Mouse (Mus musculus) limb, embryonic 10.5 days (tissue): Measurements from ENCODE around the gene Grn. TPM values are rescaled to one million over a fixed set of nuclear protein-coding genes. Genes with fewer than 3 reads are reported as not detected.
"Not testable (repeated sequence)": the region's sequence is repeated elsewhere in the genome, so short reads cannot be mapped to it uniquely, and the experiment has no call there.

Experiments used
- DNase-seq: peaks from one replicate; pipeline ENCODE4 v3.0.0-alpha.2; 2017; ENCODE audit warnings: low spot score
- H3K27ac ChIP-seq: fragments of 300-500 bp; sonication (generic); 2 replicates; pipeline ENCODE4 v1.5.1; 2016; ENCODE audit warnings: mild to moderate bottlenecking
- H3K27me3 ChIP-seq: fragments of 300-500 bp; sonication (generic); 2 replicates; pipeline ENCODE4 v1.6.1; 2016; ENCODE audit warnings: low read depth, mild to moderate bottlenecking; ENCODE audit not compliant: poor library complexity, severe bottlenecking
- H3K36me3 ChIP-seq: fragments of 300-500 bp; sonication (generic); 2 replicates; pipeline ENCODE4 v1.6.1; 2016; ENCODE audit warnings: mild to moderate bottlenecking, moderate library complexity
- H3K4me1 ChIP-seq: fragments of 300-500 bp; sonication (generic); 2 replicates; pipeline ENCODE4 v1.6.1; 2016
- H3K4me3 ChIP-seq: fragments of 300-500 bp; sonication (generic); 2 replicates; pipeline ENCODE4 v1.5.1; 2016; ENCODE audit warnings: mild to moderate bottlenecking, moderate library complexity
- H3K9me3 ChIP-seq: fragments of 300-500 bp; sonication (generic); replicated peaks from 2 replicates; pipeline ENCODE4 v1.6.1; 2016; ENCODE audit warnings: mild to moderate bottlenecking
- WGBS: fragments of 180-500 bp; shearing (Covaris S2); methylation state at CpG from one replicate; pipeline ENCODE4 v1.1.7; 2016; 5-methylcytosine and 5-hydroxymethylcytosine counted together
- polyA plus RNA-seq: library from polyadenylated mRNA; unstranded; fragments of >200 nt; fragmentation: Nextera tagmentation; extraction: Ambion mirVana; gene quantifications from 2 replicates; pipeline ENCODE4 v1.2.1, GENCODE M21; 2016

The Grn gene
- polyA plus RNA-seq, 1 experiment from 2014 or later, result 93.2 TPM

GRCm38 (mm10) chr11:102405544-102406285 is 24.4 kb upstream of the Grn start:
- H3K9me3 ChIP-seq, result no peaks in the 10 kb centered on the region
- 88% methylated on average over 11 of the region's 11 CpGs for WGBS
- H3K4me1 ChIP-seq, result peaks cover 49% of the 10 kb centered on the region
- DNase-seq, result no peak
- H3K4me3 ChIP-seq, result peak overlapping the region; percentile 87
- H3K27me3 ChIP-seq, result peaks cover 20% of the 10 kb centered on the region
- peak overlapping the region; percentile 92; the same call in 1 of the 2 replicates for H3K27ac ChIP-seq
- H3K36me3 ChIP-seq, result peaks cover 42% of the 10 kb centered on the region

- Histone ChIP-seq H3K4me3 (peak overlapping the region; percentile 87), H3K36me3 (peaks cover 42% of the 10 kb centered on the region), H3K27ac (peak overlapping the region; percentile 92), H3K9me3 (no peaks in the 10 kb centered on the region), H3K27me3 (peaks cover 13% of the 10 kb centered on the region), H3K4me1 (peaks cover 50% of the 10 kb centered on the region)
- no peak for DNase-seq
- 13% methylated on average over 3 of the region's 3 CpGs for WGBS
These were observed 23.7 kb upstream of the Grn start for GRCm38 (mm10) chr11:102406401-102406800.

GRCm38 (mm10) chr11:102406900-102407833 is 22.9 kb upstream of the Grn start:
- DNase-seq, result peak; percentile 95
- H3K4me1 ChIP-seq, result peaks cover 52% of the 10 kb centered on the region

GRCm38 (mm10) chr11:102407834-102408215 is 22.3 kb upstream of the Grn start, which contains the start of gene Slc25a39:
TSS of gene Slc25a39 (minus strand) at chr11:102407946.
- peaks cover 31% of the 10 kb centered on the region for H3K36me3 ChIP-seq
- no peak for DNase-seq
- H3K4me3 ChIP-seq, result peak within 1 kb of the TSS; percentile 87
- H3K4me1 ChIP-seq, result peaks cover 52% of the 10 kb centered on the region
- peak within 1 kb of the TSS; percentile 92 for H3K27ac ChIP-seq
- no peaks in the 10 kb centered on the region for H3K9me3 ChIP-seq
- WGBS, result 1% methylated on average over 19 of the region's 19 CpGs
- H3K27me3 ChIP-seq, result no peaks in the 10 kb centered on the region

More at GRCm38 (mm10) chr11:102406900-102407833, 22.9 kb upstream of the Grn start:
- H3K4me3 ChIP-seq, result peak overlapping the region; percentile 87
- peaks cover 6% of the 10 kb centered on the region for H3K27me3 ChIP-seq
- WGBS, result under 1% methylated on average over 85 of the region's 85 CpGs
- H3K36me3 ChIP-seq, result peaks cover 38% of the 10 kb centered on the region
- peak overlapping the region; percentile 92 for H3K27ac ChIP-seq
- H3K9me3 ChIP-seq, result no peaks in the 10 kb centered on the region

DNA sequence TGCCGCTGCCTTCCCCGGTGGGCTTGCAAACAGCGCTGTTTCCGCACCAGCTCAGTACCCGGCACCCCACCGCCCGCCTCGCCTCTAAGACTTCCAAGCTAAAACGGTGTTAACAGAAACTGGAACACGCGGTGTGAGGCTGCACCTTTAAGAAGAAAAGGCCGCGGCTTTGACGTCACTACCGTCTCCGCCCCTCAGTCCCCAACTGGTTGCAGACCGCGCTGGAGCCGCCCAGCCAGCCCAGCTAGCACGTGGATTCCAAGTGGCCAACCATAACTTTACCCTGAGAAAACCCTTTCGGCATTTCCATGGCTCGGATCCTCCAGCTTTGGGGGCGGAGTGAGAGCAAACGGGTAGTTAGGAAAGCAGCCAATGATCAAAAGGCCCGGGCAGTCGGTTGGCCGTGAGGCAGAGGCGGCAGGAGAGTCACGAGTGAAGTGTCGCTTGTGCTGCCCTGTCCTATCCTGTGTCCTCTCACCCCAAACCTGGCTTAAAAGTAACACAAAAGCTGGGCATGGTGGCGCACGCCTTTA is 21.7 kb upstream of the Grn start:
- H3K36me3 ChIP-seq, result peaks cover 26% of the 10 kb centered on the region
- 0 out of 2 replicates have a peak, but pooled peaks cover 3% of the 10 kb centered on the region for H3K27me3 ChIP-seq
- H3K27ac ChIP-seq, result peak overlapping the region; percentile 92
- peaks cover 52% of the 10 kb centered on the region for H3K4me1 ChIP-seq
- DNase-seq, result peak; percentile 99
- no peaks in the 10 kb centered on the region for H3K9me3 ChIP-seq
- under 1% methylated on average over 32 of the region's 32 CpGs for WGBS
- H3K4me3 ChIP-seq, result peak overlapping the region; percentile 87

DNA sequence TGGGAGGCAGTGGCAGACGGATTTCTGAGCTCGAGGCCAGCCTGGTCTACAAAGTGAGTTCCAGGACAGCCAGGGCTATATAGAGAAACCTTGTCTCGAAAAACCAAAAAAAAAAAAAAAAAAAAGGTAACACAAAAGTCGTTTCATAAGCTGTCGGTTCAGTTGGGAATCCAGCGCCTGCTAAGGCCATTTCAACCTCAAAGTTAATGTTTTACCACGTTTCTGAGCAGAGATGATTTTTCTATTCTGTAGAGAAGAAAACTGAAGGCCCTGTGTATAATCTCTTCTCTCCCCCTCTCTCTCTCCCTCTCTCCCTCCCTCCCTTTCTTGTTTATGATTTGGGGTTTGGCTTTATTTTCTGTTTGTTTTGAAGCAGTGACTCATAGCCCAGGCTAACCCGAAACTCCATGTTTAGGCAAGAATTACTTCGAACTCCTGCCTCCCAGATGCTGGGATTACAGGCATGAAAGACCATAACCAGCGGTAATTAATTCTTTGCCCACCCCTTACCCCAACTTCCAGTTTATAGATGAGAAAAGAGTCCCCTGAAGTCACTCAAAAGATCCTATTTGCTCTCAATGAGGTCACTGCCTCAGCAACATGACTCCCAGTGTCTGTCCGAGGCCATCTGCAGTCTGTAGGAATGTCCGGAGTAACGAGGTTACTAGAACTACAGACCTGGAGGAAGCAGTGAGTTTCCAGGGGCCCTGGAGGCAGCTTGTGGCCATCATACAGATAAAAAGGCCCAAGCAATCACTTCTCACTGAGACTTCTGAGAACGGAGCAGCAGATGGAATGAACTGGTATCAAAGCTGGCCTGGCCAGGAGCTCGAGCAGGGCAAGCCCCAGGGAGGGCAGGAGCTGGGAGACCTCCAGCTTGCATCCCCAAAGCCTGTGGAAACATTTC is 21.0 kb upstream of the Grn start:
- H3K4me1 ChIP-seq, result peaks cover 52% of the 10 kb centered on the region
- WGBS, result 34% methylated on average over 15 of the region's 15 CpGs
- H3K9me3 ChIP-seq, result no peaks in the 10 kb centered on the region
- H3K36me3 ChIP-seq, result peaks cover 18% of the 10 kb centered on the region
- no peak for DNase-seq
- 0 out of 2 replicates have a peak, but pooled peaks cover 3% of the 10 kb centered on the region for H3K27me3 ChIP-seq
- peak overlapping the region; percentile 92 for H3K27ac ChIP-seq
- peak overlapping the region; percentile 87 for H3K4me3 ChIP-seq

- no peaks in the 10 kb centered on the region for H3K9me3 ChIP-seq
- 90% methylated on average over 3 of the region's 3 CpGs for WGBS
- no peak for DNase-seq
- no peak overlapping the region for H3K4me3 ChIP-seq
- peaks cover 11% of the 10 kb centered on the region for H3K36me3 ChIP-seq
- peak overlapping the region; percentile 8; the same call in 1 of the 2 replicates for H3K27ac ChIP-seq
- H3K27me3 ChIP-seq, result 0 out of 2 replicates have a peak, but pooled peaks cover 3% of the 10 kb centered on the region
- H3K4me1 ChIP-seq, result peaks cover 46% of the 10 kb centered on the region
These were observed 20.3 kb upstream of the Grn start for GRCm38 (mm10) chr11:102409795-102410330.

DNA sequence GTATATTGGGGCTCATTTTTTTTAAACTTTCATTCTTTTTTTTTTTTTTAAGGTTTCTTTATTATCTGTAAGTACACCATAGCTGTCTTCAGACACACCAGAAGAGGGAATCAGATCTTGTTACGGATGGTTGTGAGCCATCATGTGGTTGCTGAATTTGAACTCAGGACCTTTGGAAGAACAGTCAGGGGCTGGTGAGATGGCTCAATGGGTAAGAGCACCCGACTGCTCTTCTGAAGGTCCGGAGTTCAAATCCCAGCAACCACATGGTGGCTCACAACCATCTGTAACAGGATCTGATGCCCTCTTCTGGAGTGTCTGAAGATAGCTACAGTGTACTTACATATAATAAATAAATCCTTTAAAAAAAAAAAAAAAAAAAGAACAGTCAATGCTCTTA is 19.8 kb upstream of the Grn start:
- not testable (repeated sequence) for H3K36me3 ChIP-seq, H3K27ac ChIP-seq, H3K27me3 ChIP-seq, H3K4me3 ChIP-seq, DNase-seq, H3K9me3 ChIP-seq
- peaks cover 42% of the 10 kb centered on the region for H3K4me1 ChIP-seq
- WGBS, result 95% methylated on average over 3 of the region's 3 CpGs

DNA sequence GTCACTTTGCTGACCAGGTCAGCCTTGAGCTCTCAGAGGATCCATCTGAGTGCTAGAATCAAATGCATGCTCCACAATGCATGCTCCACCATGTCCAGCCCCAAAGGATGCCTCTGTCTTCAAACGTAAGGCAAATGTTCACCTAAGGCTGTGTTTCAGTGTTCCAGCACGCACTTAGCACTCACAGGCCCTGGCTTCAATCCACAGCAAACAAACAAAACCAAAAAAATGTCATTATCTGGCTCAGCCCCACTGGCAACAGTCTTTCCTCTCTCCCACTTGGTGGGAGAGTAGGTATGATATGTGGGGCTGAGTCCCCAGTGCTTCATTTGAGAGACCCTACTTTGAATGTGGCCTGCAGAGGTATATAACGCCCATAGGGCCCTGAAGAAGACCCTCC is 19.1 kb upstream of the Grn start:
- WGBS, result 88% methylated on average over 3 of the region's 3 CpGs
- DNase-seq, result no peak

GRCm38 (mm10) chr11:102411704-102412103 is 18.4 kb upstream of the Grn start:
- no peak overlapping the region for H3K4me3 ChIP-seq
- no peak overlapping the region for H3K27ac ChIP-seq
- H3K4me1 ChIP-seq, result peaks cover 28% of the 10 kb centered on the region
- DNase-seq, result peak; percentile 89
- H3K9me3 ChIP-seq, result no peaks in the 10 kb centered on the region
- 8% methylated on average over 11 of the region's 11 CpGs for WGBS
- 0 out of 2 replicates have a peak, but pooled peaks cover 3% of the 10 kb centered on the region for H3K27me3 ChIP-seq
- H3K36me3 ChIP-seq, result no peaks in the 10 kb centered on the region; the same call in 1 of the 2 replicates

More for the DNA sequence above, 19.1 kb upstream of the Grn start:
- Histone ChIP-seq H3K4me3 (no peak overlapping the region), H3K4me1 (peaks cover 35% of the 10 kb centered on the region), H3K27me3 (0 out of 2 replicates have a peak, but pooled peaks cover 3% of the 10 kb centered on the region), H3K27ac (no peak overlapping the region), H3K9me3 (no peaks in the 10 kb centered on the region), H3K36me3 (no peaks in the 10 kb centered on the region; the same call in 1 of the 2 replicates)

- Histone ChIP-seq H3K4me3 (no peak overlapping the region), H3K27ac (no peak overlapping the region), H3K9me3 (no peaks in the 10 kb centered on the region), H3K4me1 (peaks cover 16% of the 10 kb centered on the region), H3K27me3 (0 out of 2 replicates have a peak, but pooled peaks cover 3% of the 10 kb centered on the region), H3K36me3 (no peaks in the 10 kb centered on the region)
- WGBS, result 86% methylated on average over 8 of the region's 8 CpGs
- DNase-seq, result no peak
These were observed 17.1 kb upstream of the Grn start for GRCm38 (mm10) chr11:102413059-102413458.
